Mouse (Mus musculus) CD4-positive, CD25-positive, alpha-beta regulatory T cell, adult 4 months (primary cell): Measurements from ENCODE around the gene Cdc40. TPM values are rescaled to one million over a fixed set of nuclear protein-coding genes. Genes with fewer than 3 reads are reported as not detected.
"Not testable (repeated sequence)": the region's sequence is repeated elsewhere in the genome, so short reads cannot be mapped to it uniquely, and the experiment has no call there.

Source experiments
- ATAC-seq: one replicate; pipeline ENCODE4 v1.8.0; 2017
- polyA plus RNA-seq, 2 experiments: library from polyadenylated mRNA; unstranded; fragments of 100-300 nt; shearing (Covaris generic); gene quantifications; one replicate each; pipeline ENCODE4 v1.2.1; 2017

The Cdc40 gene
- polyA plus RNA-seq, 2 experiments from 2014 or later, result 71.5 to 91.4 TPM

- no peak for ATAC-seq
Observed at GRCm38 (mm10) chr10:40857599-40857998, 25.5 kb downstream of the Cdc40 start.

GRCm38 (mm10) chr10:40856703-40857102 lies 26.4 kb downstream of the Cdc40 start:
- no peak for ATAC-seq

- ATAC-seq, result no peak
Observed at GRCm38 (mm10) chr10:40855616-40856015, 27.5 kb downstream of the Cdc40 start.

GRCm38 (mm10) chr10:40851138-40851537 lies 32.0 kb downstream of the Cdc40 start:
- ATAC-seq, result no peak

GRCm38 (mm10) chr10:40850644-40851043 lies 32.5 kb downstream of the Cdc40 start:
- ATAC-seq, result no peak

- ATAC-seq, result no peak
Observed at GRCm38 (mm10) chr10:40847176-40847874, 35.8 kb downstream of the Cdc40 start.

GRCm38 (mm10) chr10:40845626-40846025 lies 37.5 kb downstream of the Cdc40 start:
- no peak for ATAC-seq

- ATAC-seq, result no peak
Observed at GRCm38 (mm10) chr10:40844546-40844945, 38.6 kb downstream of the Cdc40 start.

- no peak for ATAC-seq
Observed at GRCm38 (mm10) chr10:40843841-40844240, 39.3 kb downstream of the Cdc40 start.

- no peak for ATAC-seq
Observed at GRCm38 (mm10) chr10:40840086-40840485, 43.0 kb downstream of the Cdc40 start.

GRCm38 (mm10) chr10:40831267-40831666 lies 51.8 kb downstream of the Cdc40 start:
- ATAC-seq, result no peak

- no peak for ATAC-seq
Observed at GRCm38 (mm10) chr10:40830312-40830711, 52.8 kb downstream of the Cdc40 start.

- ATAC-seq, result no peak
Observed at GRCm38 (mm10) chr10:40827706-40828105, 55.4 kb downstream of the Cdc40 start.

- ATAC-seq, result no peak
Observed at GRCm38 (mm10) chr10:40825952-40826351, 57.2 kb downstream of the Cdc40 start.

GRCm38 (mm10) chr10:40816471-40816870 lies 66.6 kb downstream of the Cdc40 start:
- no peak for ATAC-seq

GRCm38 (mm10) chr10:40813627-40814026 lies 69.5 kb downstream of the Cdc40 start:
- ATAC-seq, result no peak

GRCm38 (mm10) chr10:40809411-40809910 lies 73.7 kb downstream of the Cdc40 start:
- not testable (repeated sequence) for ATAC-seq

GRCm38 (mm10) chr10:40806221-40806620 lies 76.9 kb downstream of the Cdc40 start:
- no peak for ATAC-seq

GRCm38 (mm10) chr10:40805221-40805620 lies 77.9 kb downstream of the Cdc40 start:
- ATAC-seq, result no peak

GRCm38 (mm10) chr10:40792115-40792514 lies 91.0 kb downstream of the Cdc40 start:
- ATAC-seq, result no peak

- no peak for ATAC-seq
Observed at GRCm38 (mm10) chr10:40790406-40790805, 92.7 kb downstream of the Cdc40 start.
